Mouse (Mus musculus) v-Abl transformed pro-B cells (cell line): ENCODE results near the gene Arhgef19.

ENCODE experiments used
- in situ Hi-C, 2 experiments: fragments of 400-800 bp; cut with MboI; formaldehyde crosslinking; loops; one replicate each; pipeline ENCODE4 v1.15.1; 2025; ENCODE audit not compliant: unreplicated experiment in 2 of 2

Gene Arhgef19

GRCm38 (mm10) chr4:141259413-141259812, 20.1 kb downstream of the Arhgef19 start:
- in situ Hi-C loops = loop anchor here in 1 of 2 experiments (25.0 kb wide), 1 partner anchor 328 kb away; no protein-coding TSS in a partner anchor

GRCm38 (mm10) chr4:141260007-141260723, 20.9 kb downstream of the Arhgef19 start:
- in situ Hi-C loops = loop anchor here in 1 of 2 experiments (25.0 kb wide), 1 partner anchor 327 kb away; no protein-coding TSS in a partner anchor

GRCm38 (mm10) chr4:141262906-141263637, 23.8 kb downstream of the Arhgef19 start:
- in situ Hi-C loops = loop anchor here in 1 of 2 experiments (25.0 kb wide), 1 partner anchor 324 kb away; no protein-coding TSS in a partner anchor

GRCm38 (mm10) chr4:141265979-141266637, 26.8 kb downstream of the Arhgef19 start:
- in situ Hi-C loops = loop anchor here in 1 of 2 experiments (25.0 kb wide), 1 partner anchor 321 kb away; no protein-coding TSS in a partner anchor

GRCm38 (mm10) chr4:141267250-141267649, 28.0 kb downstream of the Arhgef19 start:
- in situ Hi-C loops = loop anchor here in 1 of 2 experiments (25.0 kb wide), 1 partner anchor 320 kb away; no protein-coding TSS in a partner anchor

DNA sequence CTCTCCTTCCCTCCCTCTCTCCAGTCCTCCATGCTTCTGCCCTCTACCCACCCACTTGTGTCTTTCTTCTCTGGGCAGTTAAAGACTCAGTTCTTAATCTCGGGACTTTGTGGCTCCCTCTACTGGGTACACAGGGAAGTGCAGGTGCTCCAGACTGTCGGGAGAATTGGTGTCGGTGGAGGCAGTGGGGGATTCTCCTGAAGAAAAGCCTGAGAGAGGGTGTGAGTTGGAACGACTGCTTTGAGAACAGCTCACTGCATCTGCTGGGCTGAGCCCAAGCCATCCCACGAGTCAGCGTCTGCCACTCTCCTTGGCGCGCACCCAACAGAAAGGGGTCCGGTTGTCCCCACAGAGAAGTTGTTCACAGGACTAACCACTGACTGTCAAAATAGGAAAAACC, 28.5 kb downstream of the Arhgef19 start:
- in situ Hi-C loops = loop anchor here in 1 of 2 experiments (25.0 kb wide), 1 partner anchor 319 kb away; no protein-coding TSS in a partner anchor

- in situ Hi-C loops = loop anchor here in 1 of 2 experiments (25.0 kb wide), 1 partner anchor 319 kb away; no protein-coding TSS in a partner anchor
Measured at GRCm38 (mm10) chr4:141268350-141268749, 29.1 kb downstream of the Arhgef19 start.

DNA sequence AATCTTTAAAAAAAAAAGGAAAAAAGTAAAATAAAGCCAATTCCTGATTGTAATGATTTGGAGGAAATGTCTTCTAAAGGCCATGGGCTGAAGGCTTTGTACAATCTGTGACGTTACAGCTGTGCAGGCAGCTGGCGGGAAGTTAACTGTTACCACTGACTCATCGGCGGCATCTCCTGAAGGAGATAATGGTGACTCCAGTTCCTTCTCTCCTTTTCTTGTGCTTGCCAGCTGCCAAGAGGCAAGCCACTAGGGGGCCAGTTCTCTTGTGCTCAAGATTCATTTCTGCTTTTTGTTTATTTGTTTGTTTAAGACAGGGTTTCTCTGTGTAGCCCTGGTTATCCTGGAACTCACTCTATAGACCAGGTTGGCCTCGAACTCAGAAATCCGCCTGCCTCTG, 29.8 kb downstream of the Arhgef19 start:
- in situ Hi-C loops = loop anchor here in 1 of 2 experiments (25.0 kb wide), 1 partner anchor 318 kb away; no protein-coding TSS in a partner anchor

DNA sequence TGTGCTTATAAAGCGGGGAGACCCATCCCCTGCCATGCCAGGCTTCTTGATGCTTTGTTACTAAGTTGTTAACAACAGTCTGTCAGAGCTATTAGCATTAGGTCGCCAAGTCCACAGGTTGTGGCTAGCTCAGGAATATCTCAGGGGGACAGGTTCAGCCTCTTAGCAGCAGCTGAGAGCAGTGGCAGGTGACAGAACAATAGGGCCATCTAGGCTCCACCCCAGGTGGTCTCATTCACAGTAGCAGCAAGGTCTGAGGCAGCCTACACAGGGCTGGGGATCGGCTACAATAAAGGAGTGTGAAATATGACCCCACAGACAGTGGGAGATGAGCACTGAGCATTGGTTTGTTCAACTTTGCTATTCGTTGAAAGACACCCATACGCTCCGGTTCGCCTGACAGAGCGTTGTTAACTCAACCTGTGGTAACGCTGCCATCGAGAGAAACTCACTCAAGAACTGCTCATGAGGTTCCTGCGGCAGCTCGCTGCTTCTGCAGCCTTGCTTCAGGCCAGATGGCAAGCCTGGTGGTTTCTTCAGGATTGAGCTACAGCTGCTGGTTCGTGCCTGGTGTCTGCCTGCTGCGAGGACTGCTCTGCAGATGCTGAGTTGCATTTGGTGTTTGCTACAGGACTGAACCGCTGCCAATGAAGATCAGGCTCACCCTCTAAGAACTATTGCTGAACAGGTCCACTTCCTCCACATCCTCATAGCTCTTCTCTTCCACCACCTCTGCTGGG, 31.1 kb downstream of the Arhgef19 start:
- in situ Hi-C loops = loop anchor here in 1 of 2 experiments (25.0 kb wide), 1 partner anchor 317 kb away; no protein-coding TSS in a partner anchor

GRCm38 (mm10) chr4:141271228-141271627, 31.9 kb downstream of the Arhgef19 start:
- in situ Hi-C loops = loop anchor here in 1 of 2 experiments (25.0 kb wide), 1 partner anchor 316 kb away; no protein-coding TSS in a partner anchor

GRCm38 (mm10) chr4:141271721-141272120, 32.4 kb downstream of the Arhgef19 start:
- in situ Hi-C loops = loop anchor here in 1 of 2 experiments (25.0 kb wide), 1 partner anchor 316 kb away; no protein-coding TSS in a partner anchor

DNA sequence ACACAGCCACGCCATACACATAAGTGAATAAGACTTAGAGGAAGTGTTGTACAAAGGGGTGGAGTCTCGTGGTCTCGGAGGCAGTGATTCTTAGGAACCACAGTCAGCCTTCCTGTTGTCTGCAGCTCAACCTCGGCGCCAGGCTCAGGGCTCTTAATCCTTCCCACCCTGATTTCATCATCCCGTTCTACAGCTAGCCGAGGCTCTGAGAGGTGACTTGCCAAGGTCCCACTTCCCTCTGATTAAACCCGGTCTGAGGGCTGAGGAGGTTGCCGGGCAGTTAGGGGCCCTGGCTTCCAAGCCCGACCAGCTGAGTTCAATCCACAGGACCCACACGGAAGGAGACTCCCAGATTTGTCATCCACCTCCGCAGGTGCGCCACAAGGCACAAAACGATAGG, 33.6 kb downstream of the Arhgef19 start:
- in situ Hi-C loops = loop anchor here in 1 of 2 experiments (25.0 kb wide), 1 partner anchor 314 kb away; no protein-coding TSS in a partner anchor

DNA sequence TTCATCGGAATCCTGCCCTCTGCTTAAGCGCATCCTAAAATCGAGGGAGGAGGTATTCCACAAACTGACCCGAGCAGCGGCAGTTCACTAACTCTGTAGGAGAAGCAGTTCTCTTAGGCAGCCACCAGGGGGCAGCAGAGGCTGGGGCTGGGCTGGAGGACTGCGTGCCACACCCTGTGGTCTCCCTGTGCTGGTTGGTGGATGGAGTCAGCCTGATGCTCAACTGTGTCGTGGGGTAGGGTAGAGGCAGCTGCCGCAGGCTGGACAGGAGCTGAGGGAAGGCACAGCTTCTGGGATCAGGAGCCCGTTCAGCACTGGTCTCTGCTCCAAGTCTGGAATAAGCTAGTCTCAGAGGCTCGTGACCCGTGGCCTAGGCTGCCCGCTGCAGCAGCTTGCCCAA, 34.0 kb downstream of the Arhgef19 start:
- in situ Hi-C loops = loop anchor here in 1 of 2 experiments (25.0 kb wide), 1 partner anchor 314 kb away; no protein-coding TSS in a partner anchor

DNA sequence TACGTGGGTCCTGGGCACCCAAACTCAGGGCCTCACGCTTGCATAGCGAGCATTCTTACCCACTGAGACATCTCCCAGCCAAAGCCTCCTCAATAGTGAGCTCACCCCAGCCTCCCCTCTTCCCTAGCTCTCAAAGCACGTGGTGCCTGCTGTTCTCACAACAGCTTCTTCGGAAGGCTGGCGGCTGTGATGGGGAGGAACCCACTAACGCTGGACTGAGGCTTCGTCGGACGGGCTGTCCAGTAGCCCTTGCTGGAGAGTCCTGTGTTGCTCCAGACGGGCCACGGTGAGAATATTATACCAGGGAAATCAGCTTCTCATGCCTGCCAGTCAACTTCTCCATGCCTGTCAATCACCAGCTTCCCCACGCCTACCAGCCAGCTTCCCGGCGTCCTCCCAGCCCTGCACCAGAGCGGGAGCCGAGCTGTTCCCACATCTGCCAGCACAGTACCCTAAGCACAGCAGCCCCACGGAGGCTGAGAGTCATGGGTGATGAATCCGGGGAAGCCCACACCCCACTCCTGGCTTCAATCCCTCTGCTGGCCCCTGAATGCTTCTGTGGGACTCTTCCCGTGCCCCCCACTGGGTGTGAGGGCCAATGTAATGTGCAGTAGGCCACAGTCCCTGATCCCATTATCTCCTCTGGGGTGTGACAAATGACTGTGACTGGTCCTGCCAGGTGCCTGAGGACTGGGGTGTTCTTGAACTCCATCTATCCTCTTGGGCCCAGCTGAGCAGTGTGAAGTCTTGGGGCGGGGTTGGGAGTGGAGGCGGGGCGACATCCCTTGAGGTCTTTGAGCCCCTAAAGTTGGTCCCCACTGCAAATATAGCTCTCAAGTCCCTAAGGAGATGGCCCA, 35.4 kb downstream of the Arhgef19 start:
- in situ Hi-C loops = loop anchor here (5.0 to 25.0 kb wide), 3 partner anchors 88 to 587 kb away; no protein-coding TSS in a partner anchor

- in situ Hi-C loops = loop anchor here (5.0 to 25.0 kb wide), 2 partner anchors 85 to 590 kb away; no protein-coding TSS in a partner anchor
Measured at GRCm38 (mm10) chr4:141277157-141277556, 37.9 kb downstream of the Arhgef19 start.

DNA sequence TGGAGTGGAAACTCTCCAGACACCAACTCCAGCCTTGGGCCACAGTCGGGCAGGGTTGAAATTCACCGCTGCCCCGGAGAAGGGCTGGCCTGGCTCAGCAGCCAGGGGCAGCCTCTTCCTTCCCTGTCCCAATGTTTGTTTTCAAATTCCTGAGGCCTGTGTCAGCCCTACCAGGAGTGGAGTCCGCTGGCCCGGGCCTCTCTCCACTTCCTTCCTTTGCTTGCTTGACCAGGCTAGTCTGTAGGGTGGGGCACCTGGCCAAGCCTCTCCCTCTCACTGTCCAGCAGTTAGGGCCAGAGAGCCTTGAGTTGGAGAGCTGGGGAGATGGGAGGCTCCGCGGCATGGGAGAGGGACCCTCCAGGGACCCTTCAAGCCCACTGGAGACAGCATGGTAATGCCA, 38.9 kb downstream of the Arhgef19 start:
- in situ Hi-C loops = loop anchor here (5.0 to 25.0 kb wide), 2 partner anchors 84 to 591 kb away; no protein-coding TSS in a partner anchor

GRCm38 (mm10) chr4:141279327-141279726, 40.0 kb downstream of the Arhgef19 start:
- in situ Hi-C loops = loop anchor here (5.0 to 25.0 kb wide), 2 partner anchors 83 to 592 kb away; no protein-coding TSS in a partner anchor

DNA sequence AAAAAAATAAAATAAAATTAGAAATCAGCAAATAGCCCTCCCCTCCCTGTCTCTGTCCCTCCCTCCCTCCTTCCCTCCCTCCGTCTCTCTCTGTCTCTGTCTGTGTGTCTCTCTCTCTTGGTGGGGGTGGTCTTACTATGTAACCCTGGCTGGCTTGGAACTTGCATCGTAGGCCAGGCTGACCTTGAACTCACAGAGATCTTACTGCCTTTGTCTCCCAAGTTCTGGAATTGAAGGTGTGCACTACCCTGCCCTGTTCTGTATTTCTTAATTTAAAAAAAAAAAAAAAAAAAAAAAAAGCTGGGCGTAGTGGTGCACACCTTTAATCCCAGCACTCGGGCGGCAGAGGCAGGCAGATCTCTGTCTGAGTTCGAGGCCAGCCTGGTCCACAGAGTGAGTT, 40.5 kb downstream of the Arhgef19 start:
- in situ Hi-C loops = loop anchor here (5.0 to 25.0 kb wide), 2 partner anchors 83 to 592 kb away; no protein-coding TSS in a partner anchor
